Mouse (Mus musculus): ENCODE measurements around the gene Mmel1.

GRCm38 (mm10) chr4:154882014-154882659 lies 12.8 kb downstream of the Mmel1 start:
- TF ChIP-seq POLR2A (IDR thresholded peaks at IDR 0.05; ENCODE audit: borderline replicate concordance, low read depth, low read length) (no peak), CTCF (IDR thresholded peaks at IDR 0.05; ENCODE audit: low read depth, low read length) (no peak)

All from bone marrow macrophage, adult 2 months (primary cell).